Comparison of ENCODE assay signal across 7 mouse cellular contexts in the genomic region with DNA sequence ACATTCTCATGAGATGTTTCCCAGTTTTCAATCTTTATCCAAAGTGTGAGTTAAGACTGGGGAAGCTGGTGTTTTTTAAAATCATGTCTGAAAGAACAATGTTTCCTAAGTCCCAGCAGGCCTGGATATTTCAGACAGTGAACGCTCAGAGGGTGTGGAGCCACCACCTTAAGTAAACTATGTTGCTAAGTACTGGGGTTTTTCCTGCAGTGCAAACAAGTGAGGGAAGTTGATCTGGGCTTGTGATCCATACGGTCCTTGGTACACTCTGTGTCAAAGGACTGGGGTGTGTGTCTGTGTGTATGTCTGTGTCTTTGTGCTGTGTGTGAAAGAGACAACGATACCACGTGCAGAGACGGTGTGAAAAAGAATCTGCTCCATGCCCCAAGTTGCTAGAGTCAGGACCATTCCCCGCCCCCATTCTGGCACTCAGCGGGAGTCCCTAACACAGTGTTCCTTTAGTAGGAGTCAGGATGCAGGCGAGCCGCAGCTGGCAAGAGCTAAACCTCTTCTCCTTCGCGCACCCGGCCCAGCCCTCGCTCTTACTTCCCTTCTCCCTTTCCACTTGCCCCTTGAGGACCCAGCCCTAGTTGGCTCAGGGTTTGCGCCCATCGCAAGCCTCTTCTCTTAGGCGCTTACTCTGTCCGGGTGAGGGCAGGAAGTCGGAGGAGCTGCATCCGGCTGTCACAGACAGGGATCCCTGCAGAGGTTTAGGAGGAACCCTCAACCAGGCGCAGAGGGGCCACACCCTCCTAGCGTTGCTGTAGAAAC. TPM values are rescaled to one million over a fixed set of nuclear protein-coding genes. Genes with fewer than 3 reads are reported as not detected.
DNase-seq lines count a peak whose midpoint lies in the region; ATAC-seq and TF ChIP-seq lines count a peak whose summit lies in the region.

Dyrk4 (minus strand) TSS at position 729 of the 771 bp plus-strand sequence.

- H3K4me3 ChIP-seq in thymus, adult 2 months (ENCODE audit: control insufficient read depth, insufficient read depth, low read length): no peak within 1 kb of the TSS; the same call in 1 of the 2 replicates
- peak within 1 kb of the TSS; percentile 15; the same call in 1 of the 2 replicates for H3K4me3 ChIP-seq in embryonic facial prominence, embryonic 15.5 days (replicated peaks)
- peak within 1 kb of the TSS; percentile 12; the same call in 1 of the 2 replicates for H3K4me3 ChIP-seq in midbrain, embryonic 16.5 days (ENCODE audit: low read depth, low read length)

- intact Hi-C loops in heart, postnatal 36 days (cut with DNase I): no loop called here

- WGBS in thymus, adult 2 months: 60% methylated on average over 21 of the region's 21 CpGs
- WGBS in embryonic facial prominence, embryonic 15.5 days: 13% methylated on average over 21 of the region's 21 CpGs
- 7% methylated on average over 21 of the region's 21 CpGs for whole genome bisulfite sequencing in midbrain, embryonic 16.5 days

- H3K9me3 ChIP-seq in embryonic facial prominence, embryonic 15.5 days (replicated peaks): no peaks in the 10 kb centered on the region
- H3K9me3 ChIP-seq in midbrain, embryonic 16.5 days (replicated peaks; ENCODE audit: control insufficient read depth, low read length, poor library complexity, severe bottlenecking): no peaks in the 10 kb centered on the region

- no peak within 1 kb of the TSS for H3K9ac ChIP-seq in embryonic facial prominence, embryonic 15.5 days
- peak within 1 kb of the TSS; percentile 54 for H3K9ac ChIP-seq in midbrain, embryonic 16.5 days (ENCODE audit: low read depth, low read length)

- H3K4me1 ChIP-seq in thymus, adult 2 months (replicated peaks; ENCODE audit: control insufficient read depth, insufficient read depth, low read length): no peaks in the 10 kb centered on the region; the same call in 1 of the 2 replicates
- H3K4me1 ChIP-seq in embryonic facial prominence, embryonic 15.5 days: no peaks in the 10 kb centered on the region
- H3K4me1 ChIP-seq in midbrain, embryonic 16.5 days (ENCODE audit: control insufficient read depth, insufficient read depth, low read length): peaks cover 3% of the 10 kb centered on the region; the same call in 1 of the 2 replicates

- no peak for TF ChIP-seq POLR2A in thymus, adult 2 months (IDR thresholded peaks at IDR 0.05; ENCODE audit: control insufficient read depth, extremely low read depth, insufficient read depth, low read length, poor library complexity)

- no peak for TF ChIP-seq CTCF in thymus, adult 2 months (IDR thresholded peaks at IDR 0.05; ENCODE audit: borderline replicate concordance, control insufficient read depth, extremely low read depth, insufficient read depth, low read length, poor library complexity)

- H3K27ac ChIP-seq in thymus, adult 2 months (ENCODE audit: control insufficient read depth, insufficient read depth, low read length): no peak within 1 kb of the TSS
- 0 out of 2 replicates have a peak within 1 kb of the TSS, but pooled peaks have one; percentile 12 for H3K27ac ChIP-seq in embryonic facial prominence, embryonic 15.5 days (replicated peaks)
- H3K27ac ChIP-seq in midbrain, embryonic 16.5 days (ENCODE audit: low read length): no peak within 1 kb of the TSS

- DNase-seq in thymus, adult 2 months: peak; percentile 15
- DNase-seq in thymus, postnatal 0 days (ENCODE audit: low spot score): no peak
- peak; percentile 33 to 41 for DNase-seq in heart, postnatal 36 days
- peak; percentile 11 for DNase-seq in liver

- no peak for ATAC-seq in embryonic facial prominence, embryonic 15.5 days (ENCODE audit: insufficient number of reproducible peaks, low FRiP score, low TSS enrichment, low read depth)
- ATAC-seq in midbrain, embryonic 16.5 days: peak; percentile 28; the same call in 1 of the 2 replicates
- ATAC-seq in inflammation-experienced regulatory T-cells, adult 6 months: no peak

- H3K36me3 ChIP-seq in thymus, adult 2 months (ENCODE audit: control insufficient read depth, insufficient read depth, low read length): peaks cover 35% of the 10 kb centered on the region
- peaks cover 31% of the 10 kb centered on the region for H3K36me3 ChIP-seq in embryonic facial prominence, embryonic 15.5 days
- H3K36me3 ChIP-seq in midbrain, embryonic 16.5 days (ENCODE audit: control insufficient read depth, insufficient read depth, low read length): no peaks in the 10 kb centered on the region

- peak within 1 kb of the TSS; percentile 29 for H3K4me2 ChIP-seq in embryonic facial prominence, embryonic 15.5 days (replicated peaks)
- H3K4me2 ChIP-seq in midbrain, embryonic 16.5 days (ENCODE audit: low read length): peak within 1 kb of the TSS; percentile 36

- H3K27me3 ChIP-seq in thymus, adult 2 months (ENCODE audit: control insufficient read depth, insufficient read depth, low read length): no peaks in the 10 kb centered on the region
- H3K27me3 ChIP-seq in embryonic facial prominence, embryonic 15.5 days: no peaks in the 10 kb centered on the region
- H3K27me3 ChIP-seq in midbrain, embryonic 16.5 days (ENCODE audit: control insufficient read depth, insufficient read depth, low read depth, low read length): no peaks in the 10 kb centered on the region

RNA-seq across cellular contexts. Expression of gene Dyrk4, which starts in this region (rescaled TPM):
- 0.31 and 0.32 TPM in 2 replicates for polyA plus RNA-seq in thymus, adult 2 months (2012; rRNA removed)
- polyA plus RNA-seq in thymus, postnatal 0 days (2015; fragmentation: Nextera tagmentation; extraction: Ambion mirVana): 2.6 and 2.9 TPM in 2 replicates
- 0.62 and 1.2 TPM in 2 replicates for polyA plus RNA-seq in embryonic facial prominence, embryonic 15.5 days (2015; fragmentation: Nextera tagmentation; extraction: Ambion mirVana)
- total RNA-seq in heart, postnatal 36 days (2021): not detected
- not detected in 2 replicates for polyA plus RNA-seq in midbrain, embryonic 16.5 days (2015; fragmentation: Nextera tagmentation; extraction: Ambion mirVana)
- polyA plus RNA-seq in inflammation-experienced regulatory T-cells, adult 6 months (2017; shearing (Covaris generic)): under 1 TPM in 2 of 3 experiments, not detected in 1; 0.21 to 0.71 TPM

Comparison
In these comparisons a context has a peak if more than half of its experiments do, and no peak if none do; other contexts are left out.
1. Peak in DNase-seq in thymus, adult 2 months; RNA of the gene not detected or under 1 TPM.
2. Peak in DNase-seq in heart, postnatal 36 days; RNA of the gene not detected or under 1 TPM.
3. Peak in ATAC-seq, H3K4me3 ChIP-seq, H3K9ac ChIP-seq and H3K4me2 ChIP-seq in midbrain, embryonic 16.5 days; RNA of the gene not detected or under 1 TPM.